In genomic region chr13:43262114-43262739, GRCm38 (mm10) we compare ENCODE assay signal across 11 mouse cellular contexts. TPM values are rescaled to one million over a fixed set of nuclear protein-coding genes. Genes with fewer than 3 reads are reported as not detected.
A peak's percentile ranks its signal among the peaks of the same experiment; 100 is the strongest.
DNase-seq lines count a peak whose midpoint lies in the region; ATAC-seq and TF ChIP-seq lines count a peak whose summit lies in the region.
"Had no signal": no experiment of that assay in that cellular context is flagged by ENCODE, and none has a peak within 500 bp of the region (broad histone marks: within the 10 kb centered on the region; RNA-seq: fewer than 3 reads in every experiment).

No protein-coding gene starts in this region.

- H3K9ac ChIP-seq in heart, postnatal 0 days (replicated peaks; ENCODE audit: low read depth, low read length), result no peak overlapping the region
- no peak overlapping the region for H3K9ac ChIP-seq in liver, embryonic 16.5 days (ENCODE audit: low read depth, low read length)
- H3K9ac ChIP-seq in hindbrain, embryonic 13.5 days, result no peak overlapping the region
- H3K9ac ChIP-seq: midbrain, embryonic 15.5 days had no signal

- TF ChIP-seq EP300 in heart, postnatal 0 days (IDR thresholded peaks at IDR 0.05; ENCODE audit: low read depth), result 0 out of 2 replicates have a peak, but pooled peaks have one; percentile 31

- no peaks in the 10 kb centered on the region for H3K9me3 ChIP-seq in heart, postnatal 0 days (replicated peaks; ENCODE audit: control insufficient read depth, low read length)
- H3K9me3 ChIP-seq in liver, embryonic 16.5 days (replicated peaks; ENCODE audit: control insufficient read depth, low read length), result 0 out of 2 replicates have a peak, but pooled peaks cover 2% of the 10 kb centered on the region
- no peaks in the 10 kb centered on the region for H3K9me3 ChIP-seq in embryonic facial prominence, embryonic 10.5 days
- no peaks in the 10 kb centered on the region for H3K9me3 ChIP-seq in hindbrain, embryonic 13.5 days
- H3K9me3 ChIP-seq: midbrain, embryonic 15.5 days had no signal

- no peaks in the 10 kb centered on the region for H3K27me3 ChIP-seq in heart, postnatal 0 days (ENCODE audit: control insufficient read depth, insufficient read depth, low read length)
- H3K27me3 ChIP-seq in liver, embryonic 16.5 days (ENCODE audit: control insufficient read depth, insufficient read depth, low read depth, low read length), result no peaks in the 10 kb centered on the region
- peaks cover 3% of the 10 kb centered on the region; the same call in 1 of the 2 replicates for H3K27me3 ChIP-seq in embryonic facial prominence, embryonic 10.5 days (replicated peaks; ENCODE audit: low read depth, poor library complexity, severe bottlenecking)
- H3K27me3 ChIP-seq in hindbrain, embryonic 13.5 days, result no peaks in the 10 kb centered on the region
- H3K27me3 ChIP-seq: CH12.LX; midbrain, embryonic 15.5 days had no signal

- H3K27ac ChIP-seq in heart, postnatal 0 days (ENCODE audit: low read depth), result peak overlapping the region; percentile 84
- peak overlapping the region; percentile 27; the same call in 1 of the 2 replicates for H3K27ac ChIP-seq in liver, embryonic 16.5 days (ENCODE audit: low read length)
- no peak overlapping the region for H3K27ac ChIP-seq in embryonic facial prominence, embryonic 10.5 days (replicated peaks)
- no peak overlapping the region for H3K27ac ChIP-seq in hindbrain, embryonic 13.5 days
- H3K27ac ChIP-seq: midbrain, embryonic 15.5 days had no signal

- WGBS in heart, postnatal 0 days, result 60% methylated on average over 11 of the region's 11 CpGs
- WGBS in liver, embryonic 16.5 days (ENCODE audit: insufficient replicate concordance), result 78% methylated on average over 11 of the region's 11 CpGs
- 91% methylated on average over 11 of the region's 11 CpGs for WGBS in embryonic facial prominence, embryonic 10.5 days
- whole genome bisulfite sequencing in hindbrain, embryonic 13.5 days, result 92% methylated on average over 11 of the region's 11 CpGs

- no peak overlapping the region for H3K4me3 ChIP-seq in heart, postnatal 0 days (ENCODE audit: low read depth, low read length)
- no peak overlapping the region for H3K4me3 ChIP-seq in liver, embryonic 16.5 days (ENCODE audit: low read depth, low read length)
- H3K4me3 ChIP-seq in embryonic facial prominence, embryonic 10.5 days, result no peak overlapping the region
- no peak overlapping the region for H3K4me3 ChIP-seq in hindbrain, embryonic 13.5 days
- H3K4me3 ChIP-seq: midbrain, embryonic 15.5 days had no signal

- peak; percentile 71 for ATAC-seq in heart, postnatal 0 days (ENCODE audit: insufficient read depth, low read depth)
- no peak for ATAC-seq in liver, embryonic 16.5 days (ENCODE audit: low read depth)
- ATAC-seq in hindbrain, embryonic 13.5 days (ENCODE audit: low FRiP score), result no peak
- ATAC-seq: forebrain, embryonic 14.5 days; midbrain, embryonic 15.5 days had no signal

- no peak for TF ChIP-seq CTCF in heart, postnatal 0 days (IDR thresholded peaks at IDR 0.05; ENCODE audit: low read depth)

- no peak overlapping the region for H3K4me2 ChIP-seq in heart, postnatal 0 days (ENCODE audit: low read depth, low read length)
- no peak overlapping the region for H3K4me2 ChIP-seq in liver, embryonic 16.5 days (ENCODE audit: low read depth, low read length)
- H3K4me2 ChIP-seq in hindbrain, embryonic 13.5 days, result no peak overlapping the region
- H3K4me2 ChIP-seq: midbrain, embryonic 15.5 days had no signal

- peak; percentile 78 for DNase-seq in cerebellum, adult 11-12 months
- DNase-seq in cerebellum, adult 11 months, result no peak
- DNase-seq in cerebellum, adult 9-10 months, result peak; percentile 83
- peak; percentile 51 for DNase-seq in heart, postnatal 0 days (ENCODE audit: low spot score)
- no peak for DNase-seq in embryonic facial prominence, embryonic 10.5 days (ENCODE audit: low spot score)
- no peak for DNase-seq in adrenal gland, postnatal 4 days (ENCODE audit: low spot score in 2 of 2)

- H3K36me3 ChIP-seq in heart, postnatal 0 days (replicated peaks; ENCODE audit: control insufficient read depth, insufficient read depth, low read length), result no peaks in the 10 kb centered on the region
- H3K36me3 ChIP-seq in liver, embryonic 16.5 days (ENCODE audit: control insufficient read depth, insufficient read depth), result no peaks in the 10 kb centered on the region
- H3K36me3 ChIP-seq in embryonic facial prominence, embryonic 10.5 days (replicated peaks), result no peaks in the 10 kb centered on the region
- H3K36me3 ChIP-seq in hindbrain, embryonic 13.5 days, result no peaks in the 10 kb centered on the region
- H3K36me3 ChIP-seq: midbrain, embryonic 15.5 days had no signal

- H3K4me1 ChIP-seq in heart, postnatal 0 days (ENCODE audit: control insufficient read depth, insufficient read depth), result peaks cover 28% of the 10 kb centered on the region
- H3K4me1 ChIP-seq in liver, embryonic 16.5 days (ENCODE audit: control insufficient read depth, low read depth, low read length), result peaks cover 41% of the 10 kb centered on the region
- peaks cover 4% of the 10 kb centered on the region; the same call in 1 of the 2 replicates for H3K4me1 ChIP-seq in embryonic facial prominence, embryonic 10.5 days
- peaks cover 12% of the 10 kb centered on the region; the same call in 1 of the 2 replicates for H3K4me1 ChIP-seq in hindbrain, embryonic 13.5 days (replicated peaks)

RNA-seq across cellular contexts. Expression of gene Gfod1, which starts 41.7 kb away (rescaled TPM):
- 14.4 and 20.5 TPM in 2 replicates for total RNA-seq in heart, postnatal 0 days (2014; rRNA removed; ENCODE audit: low replicate concordance)
- 1.5 and 2.5 TPM in 2 replicates for polyA plus RNA-seq in heart, postnatal 0 days (2015; fragmentation: Nextera tagmentation; extraction: Ambion mirVana)
- 0.59 and 0.63 TPM in 2 replicates for polyA plus RNA-seq in liver, embryonic 16.5 days (2015; fragmentation: Nextera tagmentation; extraction: Ambion mirVana)
- polyA plus RNA-seq in embryonic facial prominence, embryonic 10.5 days (2016; fragmentation: Nextera tagmentation; extraction: Ambion mirVana), result 0.10 and 0.40 TPM in 2 replicates
- 10 to 100 TPM; 10.3 to 10.4 TPM for total RNA-seq in adrenal gland, postnatal 4 days (2021)
- 2.0 and 2.2 TPM in 2 replicates for polyA plus RNA-seq in hindbrain, embryonic 13.5 days (2015; fragmentation: Nextera tagmentation; extraction: Ambion mirVana)

Comparison
In these comparisons a context has a peak if more than half of its experiments do, and no peak if none do; other contexts are left out.
1. DNase-seq: peak in cerebellum, adult 11-12 months (single experiment), cerebellum, adult 9-10 months (single experiment) and heart, postnatal 0 days (single experiment); none in cerebellum, adult 11 months (single experiment), embryonic facial prominence, embryonic 10.5 days (single experiment) and adrenal gland, postnatal 4 days (0 of 2).
2. H3K27ac ChIP-seq: peak in heart, postnatal 0 days (single experiment) and liver, embryonic 16.5 days (single experiment); none in embryonic facial prominence, embryonic 10.5 days (single experiment) and hindbrain, embryonic 13.5 days (single experiment).